Mouse (Mus musculus) C3H10T1/2 (cell line): ENCODE data around the gene AW822073. TPM values are rescaled to one million over a fixed set of nuclear protein-coding genes. Genes with fewer than 3 reads are reported as not detected.

ENCODE experiments used
- polyA plus RNA-seq, 2 experiments: library from polyadenylated mRNA; unstranded; fragments of >200 nt; fragmentation: generic; extraction: Trizol; gene quantifications; one replicate each; pipeline ENCODE4 v1.2.1; 2012; ENCODE audit warnings: missing spikeins in 2 of 2

Gene AW822073
- not detected for polyA plus RNA-seq

DNA sequence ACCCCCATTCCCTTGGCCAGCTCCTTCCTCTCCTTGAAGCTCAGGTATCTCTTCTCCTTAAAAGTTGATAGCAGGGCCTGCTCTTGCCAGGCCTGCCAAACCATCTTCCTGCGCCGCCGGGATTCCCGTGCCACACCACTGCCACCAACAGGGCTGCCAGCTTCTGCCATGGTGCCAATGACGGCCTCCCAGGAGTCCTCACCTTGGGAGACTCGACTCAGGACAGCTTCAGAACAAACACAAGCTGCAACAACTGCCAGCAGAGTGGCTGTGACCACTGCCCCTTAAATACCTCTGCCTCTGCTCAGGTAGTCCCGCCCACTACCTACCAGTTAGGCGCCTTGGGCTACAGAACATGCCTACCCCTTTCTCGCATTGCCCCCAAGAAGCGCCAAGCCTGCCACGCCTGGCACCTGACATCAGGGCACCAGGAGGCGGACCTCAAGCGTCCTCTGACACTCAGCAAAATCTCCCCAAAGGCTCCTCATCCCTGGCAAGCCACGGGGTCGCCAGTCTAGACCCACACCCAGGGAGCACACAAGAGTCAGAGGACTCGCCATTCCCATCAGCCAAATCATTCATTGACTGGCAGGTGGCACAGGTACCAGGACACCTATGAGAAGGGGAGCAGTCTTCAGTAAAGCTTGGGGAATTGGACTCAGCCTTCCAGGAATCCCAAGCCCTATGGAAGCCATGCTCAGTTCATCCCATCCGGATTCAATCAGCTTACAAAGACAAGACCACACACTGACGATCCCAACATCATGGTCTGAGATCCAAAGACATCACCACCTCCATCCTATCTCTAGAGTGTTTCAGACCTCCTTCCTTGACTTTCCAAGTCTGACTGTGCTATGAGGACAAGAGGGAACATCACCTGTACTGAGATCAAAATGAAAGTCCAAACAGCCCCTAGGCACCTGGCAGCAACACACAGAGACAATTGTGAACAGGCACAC is at the start of gene AW822073:
AW822073 (minus strand) TSS at position 104 of the 959 bp plus-strand sequence.

DNA sequence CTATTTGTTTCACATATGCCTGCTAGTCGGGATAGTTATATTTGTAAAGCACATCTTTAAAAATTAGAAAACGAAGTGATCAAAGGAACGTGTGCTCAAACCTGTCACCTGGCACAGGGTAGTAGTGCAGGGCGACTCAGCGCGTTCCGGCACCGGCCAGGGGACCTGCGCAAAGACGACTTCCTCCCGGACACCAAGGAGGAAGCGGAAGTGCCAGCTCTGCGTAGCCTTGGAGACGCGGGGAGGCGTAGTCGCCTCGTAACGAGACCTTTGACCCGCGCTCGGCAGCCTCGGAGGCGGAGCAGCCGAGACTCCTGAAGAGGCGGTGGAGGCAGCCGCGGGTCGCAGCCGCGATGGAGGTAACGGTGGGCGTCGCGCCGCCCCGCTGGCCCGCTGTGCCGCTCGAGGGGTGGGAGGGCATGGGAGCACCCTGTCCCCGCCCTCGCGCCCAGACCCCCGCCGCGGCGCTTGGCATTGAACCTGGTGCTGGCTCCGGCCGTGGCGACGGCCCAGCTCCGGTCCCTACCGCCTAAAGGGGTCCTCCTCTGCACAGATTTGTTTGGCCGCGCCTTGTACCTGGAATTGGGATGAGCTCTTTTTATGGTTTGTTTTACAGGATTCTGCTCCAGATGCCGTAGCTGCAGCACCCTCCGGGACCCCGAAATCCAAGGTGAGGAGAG is 30.6 kb upstream of the AW822073 start, which contains the start of gene Gcc2:
Gcc2 (plus strand) TSS at position 285 of the 680 bp plus-strand sequence.

DNA sequence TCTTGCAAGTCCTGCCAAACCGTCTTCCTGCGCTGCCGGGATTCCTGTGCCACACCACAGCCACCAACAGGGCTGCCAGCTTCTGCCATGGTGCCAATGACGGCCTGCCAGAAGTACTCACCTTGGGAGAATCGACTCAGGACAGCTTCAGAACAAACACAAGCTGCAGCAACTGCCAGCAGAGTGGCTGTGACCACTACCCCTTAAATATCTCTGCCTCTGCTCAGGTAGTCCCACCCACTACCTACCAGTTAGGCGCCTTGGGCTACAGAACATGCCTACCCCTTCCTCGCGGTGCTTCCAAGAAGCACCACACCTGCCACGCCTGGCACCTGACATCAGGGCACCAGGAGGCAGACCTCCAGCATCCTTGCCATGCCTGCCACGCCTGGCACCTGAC is 11.9 kb upstream of the AW822073 start, which contains the start of gene Gm4981:
Gm4981 (minus strand) TSS at position 89 of the 400 bp plus-strand sequence.

DNA sequence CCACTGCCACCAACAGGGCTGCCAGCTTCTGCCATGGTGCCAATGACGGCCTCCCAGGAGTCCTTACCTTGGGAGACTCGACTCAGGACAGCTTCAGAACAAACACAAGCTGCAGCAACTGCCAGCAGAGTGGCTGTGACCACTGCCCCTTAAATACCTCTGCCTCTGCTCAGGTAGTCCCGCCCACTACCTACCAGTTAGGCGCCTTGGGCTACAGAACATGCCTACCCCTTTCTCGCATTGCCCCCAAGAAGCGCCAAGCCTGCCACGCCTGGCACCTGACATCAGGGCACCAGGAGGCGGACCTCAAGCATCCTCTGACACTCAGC is 7.9 kb upstream of the AW822073 start, which contains the start of gene Duxf3:
Duxf3 (minus strand) TSS at position 35 of the 329 bp plus-strand sequence.

Other genes starting within 250 kb of the AW822073 start
- not detected for gene Duxf3, start 7.7 kb upstream of the AW822073 start, polyA plus RNA-seq
- not detected for gene Gm4981, start 11.8 kb upstream of the AW822073 start, polyA plus RNA-seq
- 1 to 10 TPM in 1 of 2 experiments, under 1 TPM in 1; 0.49 to 6.7 TPM for gene Gcc2, start 30.6 kb upstream of the AW822073 start, polyA plus RNA-seq
- 10 to 100 TPM in 1 of 2 experiments, 1 to 10 TPM in 1; 1.3 to 12.8 TPM for gene Lims1, start 98.5 kb upstream of the AW822073 start, polyA plus RNA-seq
- 1 to 10 TPM in 1 of 2 experiments, under 1 TPM in 1; 0.30 to 3.3 TPM for gene Ranbp2, start 222.0 kb upstream of the AW822073 start, polyA plus RNA-seq